ENCODE assay signal across 30 mouse cellular contexts in genomic region chr13:51095196-51095715, GRCm38 (mm10). TPM values are rescaled to one million over a fixed set of nuclear protein-coding genes. Genes with fewer than 3 reads are reported as not detected.
A peak's percentile ranks its signal among the peaks of the same experiment; 100 is the strongest.
DNase-seq lines count a peak whose midpoint lies in the region; ATAC-seq and TF ChIP-seq lines count a peak whose summit lies in the region.
"Had no signal": no experiment of that assay in that cellular context is flagged by ENCODE, and none has a peak within 500 bp of the region (broad histone marks: within the 10 kb centered on the region; RNA-seq: fewer than 3 reads in every experiment).

No protein-coding gene starts in this region.

- peak; percentile 26 for ATAC-seq in intestine, embryonic 15.5 days
- ATAC-seq in heart, embryonic 12.5 days (ENCODE audit: insufficient number of reproducible peaks, low FRiP score) = no peak
- ATAC-seq: activated CD4-positive, CD25-positive, alpha-beta regulatory T cell, adult 4 months; CD4-positive, CD25-positive, alpha-beta regulatory T cell, adult 4 months; forebrain, embryonic 16.5 days; hindbrain, postnatal 0 days; Patski had no signal

- no peaks in the 10 kb centered on the region for H3K79me2 ChIP-seq in MEL (ENCODE audit: control insufficient read depth, insufficient read depth, low read length, poor library complexity)

- 66% methylated on average over 7 of the region's 7 CpGs for WGBS in intestine, embryonic 15.5 days
- 34% methylated on average over 7 of the region's 7 CpGs for WGBS in small intestine, adult 2 months
- 85% methylated on average over 7 of the region's 7 CpGs for WGBS in heart, embryonic 12.5 days

- peaks cover 0 to 25% of the 10 kb centered on the region in 2 experiments; a peak in 2 of 4 replicates for H3K36me3 ChIP-seq in MEL (ENCODE audit: control insufficient read depth in 1 of 2, insufficient read depth in 2 of 2, low read length in 2 of 2)
- H3K36me3 ChIP-seq in intestine, embryonic 15.5 days = no peaks in the 10 kb centered on the region
- no peaks in the 10 kb centered on the region for H3K36me3 ChIP-seq in small intestine, adult 2 months (ENCODE audit: control insufficient read depth, insufficient read depth, low read length)
- no peaks in the 10 kb centered on the region for H3K36me3 ChIP-seq in heart, embryonic 12.5 days
- H3K36me3 ChIP-seq: embryonic facial prominence, embryonic 10.5 days; embryonic facial prominence, embryonic 13.5 days; forebrain, embryonic 12.5 days; heart, embryonic 13.5 days had no signal

- H3K9ac ChIP-seq in MEL (ENCODE audit: control insufficient read depth, low read depth, low read length, poor library complexity, severe bottlenecking) = no peak overlapping the region
- no peak overlapping the region for H3K9ac ChIP-seq in intestine, embryonic 15.5 days
- no peak overlapping the region for H3K9ac ChIP-seq in heart, embryonic 12.5 days
- H3K9ac ChIP-seq: embryonic facial prominence, embryonic 13.5 days; forebrain, embryonic 12.5 days; heart, embryonic 13.5 days; hindbrain, embryonic 14.5 days had no signal

- no peak overlapping the region for H3K4me3 ChIP-seq in MEL (ENCODE audit: control insufficient read depth in 1 of 2, insufficient read depth in 1 of 2, low read depth in 2 of 2, low read length in 2 of 2)
- no peak overlapping the region for H3K4me3 ChIP-seq in intestine, embryonic 15.5 days (replicated peaks)
- H3K4me3 ChIP-seq in small intestine, adult 2 months (ENCODE audit: low read depth, low read length) = no peak overlapping the region
- no peak overlapping the region for H3K4me3 ChIP-seq in heart, embryonic 12.5 days
- H3K4me3 ChIP-seq: embryonic facial prominence, embryonic 10.5 days; embryonic facial prominence, embryonic 13.5 days; erythroblast, embryonic 14.5 days; forebrain, embryonic 12.5 days; gastrocnemius, adult 2 months; heart, embryonic 13.5 days had no signal

- no peak for TF ChIP-seq POLR2A in MEL (IDR thresholded peaks at IDR 0.05; ENCODE audit: control insufficient read depth in 1 of 2, insufficient read depth in 1 of 2, low read depth in 1 of 2, low read length in 2 of 2, poor library complexity in 1 of 2)
- TF ChIP-seq POLR2A in small intestine, adult 2 months (IDR thresholded peaks at IDR 0.05; ENCODE audit: low read depth, low read length) = no peak

- H3K27me3 ChIP-seq in MEL (ENCODE audit: control insufficient read depth in 1 of 2, insufficient read depth in 2 of 2, low read length in 2 of 2) = no peaks in the 10 kb centered on the region
- H3K27me3 ChIP-seq in intestine, embryonic 15.5 days (replicated peaks) = no peaks in the 10 kb centered on the region
- H3K27me3 ChIP-seq in small intestine, adult 2 months (ENCODE audit: control insufficient read depth, insufficient read depth, low read length) = no peaks in the 10 kb centered on the region
- no peaks in the 10 kb centered on the region for H3K27me3 ChIP-seq in heart, embryonic 12.5 days (replicated peaks)
- H3K27me3 ChIP-seq: embryonic facial prominence, embryonic 13.5 days; forebrain, embryonic 12.5 days; heart, embryonic 13.5 days; Patski had no signal

- peak in 1 of 2 experiments; percentile 64; a peak in 2 of 4 replicates for TF ChIP-seq EP300 in MEL (IDR thresholded peaks at IDR 0.05; ENCODE audit: low read depth in 1 of 2, low read length in 2 of 2)

- peak overlapping the region; percentile 9; the same call in 1 of the 2 replicates for H3K4me2 ChIP-seq in intestine, embryonic 15.5 days (replicated peaks)
- H3K4me2 ChIP-seq in heart, embryonic 12.5 days = no peak overlapping the region
- H3K4me2 ChIP-seq: embryonic facial prominence, embryonic 13.5 days; forebrain, embryonic 12.5 days; heart, embryonic 13.5 days; hindbrain, embryonic 14.5 days had no signal

- H3K27ac ChIP-seq in MEL (ENCODE audit: control insufficient read depth, low read depth, low read length) = peak overlapping the region; percentile 29
- H3K27ac ChIP-seq in intestine, embryonic 15.5 days = 0 out of 2 replicates have a peak overlapping the region, but pooled peaks have one; percentile 3
- H3K27ac ChIP-seq in small intestine, adult 2 months (ENCODE audit: insufficient read depth, low read depth, low read length) = peak overlapping the region; percentile 59
- H3K27ac ChIP-seq in heart, embryonic 12.5 days (ENCODE audit: poor library complexity, severe bottlenecking) = no peak overlapping the region
- H3K27ac ChIP-seq: embryonic facial prominence, embryonic 10.5 days; embryonic facial prominence, embryonic 13.5 days; forebrain, embryonic 12.5 days; gastrocnemius, adult 2 months; heart, embryonic 13.5 days; hindbrain, embryonic 14.5 days; hindbrain, postnatal 0 days had no signal

- H3K4me1 ChIP-seq in MEL (ENCODE audit: control insufficient read depth in 1 of 2, insufficient read depth in 2 of 2, low read length in 2 of 2) = peaks cover 8 to 28% of the 10 kb centered on the region in 2 experiments; a peak in 3 of 4 replicates
- H3K4me1 ChIP-seq in intestine, embryonic 15.5 days (replicated peaks) = 0 out of 2 replicates have a peak, but pooled peaks cover 3% of the 10 kb centered on the region
- peaks cover 20% of the 10 kb centered on the region; the same call in 1 of the 2 replicates for H3K4me1 ChIP-seq in small intestine, adult 2 months (ENCODE audit: control insufficient read depth, insufficient read depth, insufficient read length, low read length)
- 0 out of 2 replicates have a peak, but pooled peaks cover 5% of the 10 kb centered on the region for H3K4me1 ChIP-seq in heart, embryonic 12.5 days (replicated peaks)

- DNase-seq in ES-CJ7 (ENCODE audit: low read depth, low spot score) (peak; percentile 90), MEL (ENCODE audit: low read depth, low spot score) (peak; percentile 52)
- no peak for DNase-seq in urinary bladder, postnatal 14 days (ENCODE audit: low spot score)
- DNase-seq in frontal cortex, adult 2 months (ENCODE audit: extremely low spot score in 1 of 2, low spot score in 1 of 2) = no peak
- DNase-seq in thymus, postnatal 36 days = no peak
- DNase-seq: adrenal gland, adult 8-10 months; adrenal gland, postnatal 25 days; cerebellum, adult 11-12 months; cerebellum, adult 8-10 months; cerebellum, postnatal 10 days; cerebellum, postnatal 36 days; gastrocnemius, adult 2 months; gastrocnemius, postnatal 14 days; heart, adult 11 months; heart, postnatal 14 days; heart, postnatal 4 days had no signal

- no peaks in the 10 kb centered on the region for H3K9me3 ChIP-seq in MEL (replicated peaks; ENCODE audit: insufficient read depth, low read length)
- H3K9me3 ChIP-seq in intestine, embryonic 15.5 days = no peaks in the 10 kb centered on the region
- H3K9me3 ChIP-seq in heart, embryonic 12.5 days (replicated peaks) = no peaks in the 10 kb centered on the region
- H3K9me3 ChIP-seq: embryonic facial prominence, embryonic 10.5 days; embryonic facial prominence, embryonic 13.5 days; forebrain, embryonic 12.5 days had no signal

- no peak for TF ChIP-seq RAD21 in MEL (IDR thresholded peaks at IDR 0.05; ENCODE audit: low read depth, low read length)

- no peak for TF ChIP-seq CTCF in MEL (IDR thresholded peaks at IDR 0.05 in 2 of 3, conservative IDR thresholded peaks at IDR 0.05 in 1 of 3; ENCODE audit: control insufficient read depth in 1 of 3, insufficient read depth in 1 of 3, low read depth in 2 of 3, low read length in 3 of 3, poor library complexity in 1 of 3, severe bottlenecking in 1 of 3)
- TF ChIP-seq CTCF in small intestine, adult 2 months (IDR thresholded peaks at IDR 0.05; ENCODE audit: extremely low read depth, insufficient read length, insufficient replicate concordance, low read depth, low read length) = no peak

TF ChIP-seq in MEL, 35 proteins besides CTCF, POLR2A, EP300 and RAD21:
- TF ChIP-seq TBP (IDR thresholded peaks at IDR 0.05; ENCODE audit: low read depth, low read length) (peak; percentile 91), HCFC1 (IDR thresholded peaks at IDR 0.05; ENCODE audit: low read depth, low read length) (no peak), ZNF384 (IDR thresholded peaks at IDR 0.05; ENCODE audit: low read depth, low read length) (no peak), GATA1 (IDR thresholded peaks at IDR 0.05; ENCODE audit: low read depth, low read length) (0 out of 2 replicates have a peak, but pooled peaks have one; percentile 25), RCOR1 (IDR thresholded peaks at IDR 0.05; ENCODE audit: low read depth, low read length) (0 out of 2 replicates have a peak, but pooled peaks have one; percentile 30)
TF ChIP-seq in MEL: peak in this region for 3.

RNA-seq across cellular contexts. Expression of gene Spin1, which starts 5.4 kb away (rescaled TPM):
- total RNA-seq in MEL (2012; rRNA removed) = 16.6 and 19.8 TPM in 2 replicates
- polyA plus RNA-seq in MEL (2012; ENCODE audit: insufficient read depth in 1 of 2, insufficient read length in 2 of 2, low read depth in 1 of 2, low replicate concordance in 2 of 2, missing spikeins in 1 of 2) = 10 to 100 TPM; 23.7 to 47.3 TPM
- polyA plus RNA-seq in intestine, embryonic 15.5 days (2015; fragmentation: Nextera tagmentation; extraction: Ambion mirVana) = 65.1 and 68.3 TPM in 2 replicates
- 5.1 and 11.7 TPM in 2 replicates for polyA plus RNA-seq in small intestine, adult 2 months (2012; rRNA removed)
- 63.4 and 68.1 TPM in 2 replicates for polyA plus RNA-seq in heart, embryonic 12.5 days (2016; fragmentation: Nextera tagmentation; extraction: Ambion mirVana)
- 92.0 and 99.1 TPM in 2 replicates for polyA plus RNA-seq in frontal cortex, adult 2 months (2012; rRNA removed)

Comparison
In these comparisons a context has a peak if more than half of its experiments do, and no peak if none do; other contexts are left out.
1. DNase-seq: peak in ES-CJ7 (single experiment) and MEL (single experiment); none in urinary bladder, postnatal 14 days (single experiment), frontal cortex, adult 2 months (0 of 2) and thymus, postnatal 36 days (0 of 2).